Mouse (Mus musculus) monocyte, adult 5-6 weeks (primary cell): ENCODE measurements around the gene Cyp1a1. TPM values are rescaled to one million over a fixed set of nuclear protein-coding genes. Genes with fewer than 3 reads are reported as not detected.
"Not testable (repeated sequence)": the region's sequence is repeated elsewhere in the genome, so short reads cannot be mapped to it uniquely, and the experiment has no call there.

Experiments
- ATAC-seq: fragments of 153-309, 156-312 bp; replicated peaks from 2 replicates; pipeline ENCODE4 v1.8.0; 2017; ENCODE audit warnings: mild to moderate bottlenecking; ENCODE audit not compliant: low TSS enrichment, insufficient number of reproducible peaks, severe bottlenecking, poor library complexity, low FRiP score
- total RNA-seq: library from RNA; stranded (forward); fragments of 200-1000, 200-491, 200-594 nt; gene quantifications from 3 replicates; pipeline ENCODE4 v1.2.3, GENCODE M21; 2017

Cyp1a1 gene
- total RNA-seq, 1 experiment from 2014 or later: not detected

GRCm38 (mm10) chr9:57688606-57689005 lies 878 bp downstream of the Cyp1a1 start:
- no peak for ATAC-seq

DNA sequence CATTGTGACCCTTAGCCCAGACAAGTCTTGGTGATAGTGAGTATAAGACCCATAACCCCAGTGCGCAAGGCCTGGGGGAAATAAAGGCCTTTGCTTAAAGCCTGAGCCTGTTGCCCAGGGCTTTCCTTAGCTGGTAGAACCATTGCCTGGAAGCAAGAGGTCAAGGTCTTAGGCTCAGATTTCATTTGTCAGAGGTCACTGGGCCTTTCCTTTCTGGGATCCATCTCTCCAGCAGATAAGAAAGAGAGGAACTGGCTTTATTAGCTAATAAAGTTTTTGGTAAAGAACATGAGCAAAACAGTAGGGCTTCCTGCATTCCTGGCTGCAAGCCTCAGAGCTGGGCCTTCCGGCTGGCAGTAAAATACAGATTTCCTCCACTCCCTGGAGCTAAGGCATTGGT lies 6.4 kb downstream of the Cyp1a1 start:
- ATAC-seq: no peak

DNA sequence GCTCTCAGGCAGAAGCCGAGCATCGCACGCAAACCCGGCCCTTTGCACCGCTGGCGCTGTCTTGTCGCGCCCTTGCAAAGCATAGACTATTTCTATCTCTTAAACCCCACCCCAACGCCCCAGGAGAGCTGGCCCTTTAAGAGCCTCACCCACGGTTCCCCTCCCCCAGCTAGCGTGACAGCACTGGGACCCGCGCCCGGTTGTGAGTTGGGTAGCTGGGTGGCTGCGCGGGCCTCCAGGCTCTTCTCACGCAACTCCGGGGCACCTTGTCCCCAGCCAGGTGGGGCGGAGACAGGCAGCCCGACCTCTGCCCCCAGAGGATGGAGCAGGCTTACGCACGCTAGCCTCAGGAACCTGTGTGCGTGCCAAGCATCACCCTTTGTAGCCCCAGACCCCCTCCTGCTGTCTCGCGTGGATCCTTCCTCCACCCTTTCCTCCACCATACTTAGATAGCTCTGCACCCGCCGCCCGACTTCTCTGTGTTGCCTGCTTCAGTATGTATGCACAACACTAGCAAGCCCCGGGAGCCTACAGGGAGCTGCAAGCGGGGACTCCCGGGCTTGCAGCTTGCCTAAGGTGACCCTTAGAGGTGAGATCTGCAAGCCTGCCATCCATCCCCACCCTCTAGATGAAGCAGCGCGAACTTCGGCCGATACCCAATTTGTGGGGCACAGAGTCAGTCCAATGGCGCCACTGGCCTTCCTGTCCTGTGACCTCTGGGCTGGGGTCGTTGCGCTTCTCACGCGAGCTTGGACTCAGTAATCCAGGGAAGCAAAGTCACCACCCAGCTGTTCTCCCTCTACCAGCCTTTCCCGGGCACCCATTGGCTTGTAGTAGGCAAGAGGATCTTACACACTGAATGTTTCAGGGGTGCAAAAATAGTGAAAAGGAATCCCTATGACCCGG lies 8.9 kb downstream of the Cyp1a1 start:
- no peak for ATAC-seq

GRCm38 (mm10) chr9:57697380-57697779 lies 9.7 kb downstream of the Cyp1a1 start:
- no peak for ATAC-seq

DNA sequence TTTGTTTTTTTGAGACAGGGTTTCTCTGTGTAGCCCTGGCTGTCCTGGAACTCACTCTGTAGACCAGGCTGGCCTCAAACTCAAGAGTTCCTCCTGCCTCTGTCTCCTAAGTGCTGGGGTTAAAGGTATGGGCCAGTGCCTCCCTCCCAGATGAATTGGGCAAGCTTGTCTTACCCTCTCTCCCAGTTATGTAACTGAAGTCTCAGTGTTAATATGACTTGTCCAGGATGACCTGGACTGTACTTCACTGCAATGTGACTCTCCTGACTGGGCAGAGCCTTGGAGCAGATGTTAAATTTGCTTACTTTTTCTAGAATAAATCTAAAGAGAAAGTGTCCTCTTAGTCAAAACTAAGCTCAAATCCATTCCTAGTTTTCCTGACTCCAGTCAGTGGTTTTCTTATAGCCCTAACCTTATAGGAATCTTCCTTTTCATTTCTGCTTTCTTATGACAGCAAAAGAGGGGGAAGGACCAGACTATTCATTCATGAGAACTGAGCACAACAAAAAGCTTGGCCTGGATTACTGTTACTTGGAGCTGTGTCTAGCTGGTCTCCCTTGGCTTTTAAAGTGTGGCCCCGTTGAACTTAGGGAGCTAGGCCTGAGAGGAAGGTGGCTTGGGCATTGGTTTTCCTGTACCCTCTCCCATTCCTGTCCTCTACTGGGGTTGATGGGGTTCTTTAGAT lies 10.9 kb downstream of the Cyp1a1 start:
- no peak for ATAC-seq

- no peak for ATAC-seq
Measured at GRCm38 (mm10) chr9:57706496-57706895, 18.8 kb downstream of the Cyp1a1 start.

- peak; percentile 98 for ATAC-seq
Measured at GRCm38 (mm10) chr9:57708068-57708719, 20.5 kb downstream of the Cyp1a1 start, which contains the start of gene Edc3. Edc3 (plus strand) TSS chr9:57708540.

GRCm38 (mm10) chr9:57708720-57709274 lies 21.1 kb downstream of the Cyp1a1 start:
- ATAC-seq: no peak

DNA sequence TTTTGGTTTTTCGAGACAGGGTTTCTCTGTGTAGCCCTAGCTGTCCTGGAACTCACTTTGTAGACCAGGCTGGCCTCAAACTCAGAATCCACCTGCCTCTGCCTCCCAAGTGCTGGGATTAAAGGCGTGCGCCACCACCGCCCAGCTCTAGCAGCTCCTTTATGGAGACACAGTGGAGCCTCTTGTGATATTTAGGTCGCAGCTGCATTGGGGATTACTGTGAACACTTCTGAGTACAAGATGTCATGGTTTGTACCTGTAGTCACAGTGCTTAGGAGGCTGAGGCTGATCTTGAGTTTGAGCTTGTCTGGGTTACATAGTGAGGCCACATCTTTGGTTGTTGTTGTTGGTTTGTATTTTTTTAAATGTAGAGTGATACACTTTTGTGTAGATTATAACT lies 22.5 kb downstream of the Cyp1a1 start:
- not testable (repeated sequence) for ATAC-seq

DNA sequence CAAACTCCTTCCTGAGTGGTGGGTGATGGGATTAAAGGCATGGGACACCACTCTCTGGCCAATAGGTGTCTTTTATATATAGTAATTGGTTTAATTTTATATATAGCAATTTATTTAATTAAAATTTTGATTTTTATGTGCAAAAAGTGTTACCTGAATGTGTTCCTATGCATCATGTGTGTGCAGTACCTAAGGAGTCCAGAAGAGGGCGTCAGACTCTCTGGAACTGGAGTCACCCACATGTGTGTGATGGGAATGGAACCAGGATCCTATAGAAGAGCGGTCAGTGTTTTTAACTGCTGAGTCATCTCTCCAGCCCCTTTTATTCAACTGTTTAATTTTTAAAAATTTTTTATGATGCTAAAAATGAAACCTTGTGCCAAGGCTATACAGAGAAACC lies 24.5 kb downstream of the Cyp1a1 start:
- ATAC-seq: no peak

DNA sequence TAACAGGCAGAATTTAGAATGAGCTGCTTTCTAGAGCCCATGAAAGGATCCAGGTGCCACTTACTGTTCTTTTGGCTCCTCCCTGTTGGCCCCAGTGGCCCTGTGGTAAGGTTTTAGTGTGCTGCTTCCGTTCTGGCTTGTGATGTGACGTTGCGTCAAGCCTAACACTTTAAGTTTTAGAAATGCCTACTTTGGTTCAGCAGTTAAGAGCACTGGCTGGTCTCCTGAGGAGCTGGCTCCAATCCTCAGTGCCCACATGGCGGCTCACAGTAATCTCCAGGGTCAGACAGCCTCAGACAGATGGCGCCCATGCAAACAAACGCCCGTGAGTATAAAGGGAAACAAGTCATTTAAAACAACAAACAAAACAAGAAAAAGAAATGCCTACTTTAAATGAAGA lies 30.7 kb downstream of the Cyp1a1 start:
- ATAC-seq: no peak

- ATAC-seq: no peak
Measured at GRCm38 (mm10) chr9:57720736-57721135, 33.0 kb downstream of the Cyp1a1 start.

DNA sequence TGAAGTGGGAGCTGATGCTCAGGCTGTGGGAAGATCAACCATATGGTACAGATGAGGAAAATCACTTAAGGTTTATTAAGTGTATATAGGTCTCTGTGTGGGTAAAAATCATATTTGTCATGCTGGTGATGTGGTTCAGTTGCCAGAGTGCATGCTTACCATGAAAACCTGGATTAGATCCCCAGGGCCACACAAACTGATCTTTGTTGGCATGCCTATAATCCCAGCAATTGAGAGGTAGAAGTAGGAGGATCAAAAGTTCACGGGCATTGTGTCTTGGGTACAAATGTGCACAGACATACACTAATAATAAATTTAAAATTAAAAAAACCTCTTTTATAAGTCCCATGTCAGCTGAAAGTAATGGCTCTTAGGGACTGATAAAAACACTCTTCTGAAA lies 34.6 kb downstream of the Cyp1a1 start:
- ATAC-seq: no peak

GRCm38 (mm10) chr9:57723315-57723715 lies 35.6 kb downstream of the Cyp1a1 start:
- peak; percentile 87 for ATAC-seq

- ATAC-seq: no peak
Measured at GRCm38 (mm10) chr9:57723796-57724195, 36.1 kb downstream of the Cyp1a1 start.

- no peak for ATAC-seq
Measured at GRCm38 (mm10) chr9:57724701-57725100, 37.0 kb downstream of the Cyp1a1 start.

GRCm38 (mm10) chr9:57728312-57728711 lies 40.6 kb downstream of the Cyp1a1 start:
- ATAC-seq: no peak

DNA sequence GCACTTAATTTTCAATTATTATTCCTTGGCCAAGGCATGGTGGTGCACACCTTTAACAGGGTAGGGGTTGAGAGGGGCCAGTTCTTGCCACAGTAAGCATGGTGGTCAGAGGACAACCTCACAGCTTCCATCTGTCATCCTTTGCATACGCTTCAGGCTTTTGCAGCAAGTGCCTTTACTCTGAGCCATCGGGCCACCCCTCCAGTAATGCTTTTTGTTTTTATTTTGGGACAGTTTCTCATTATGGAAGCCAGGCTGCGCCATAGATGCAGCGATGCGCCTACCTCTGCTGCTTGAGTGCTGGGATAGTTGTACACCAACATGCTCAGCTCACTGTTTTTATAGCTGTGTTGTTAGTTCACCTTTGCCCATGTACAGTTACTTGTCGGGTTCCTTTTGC lies 45.9 kb downstream of the Cyp1a1 start:
- ATAC-seq: no peak

GRCm38 (mm10) chr9:57739863-57740262 lies 52.1 kb downstream of the Cyp1a1 start:
- no peak for ATAC-seq
